Mouse (Mus musculus): ENCODE results near the gene Nxph3. TPM values are rescaled to one million over a fixed set of nuclear protein-coding genes. Genes with fewer than 3 reads are reported as not detected.

Nxph3 gene
- polyA plus RNA-seq, 1 experiment from 2014 or later: 0.75 TPM

DNA sequence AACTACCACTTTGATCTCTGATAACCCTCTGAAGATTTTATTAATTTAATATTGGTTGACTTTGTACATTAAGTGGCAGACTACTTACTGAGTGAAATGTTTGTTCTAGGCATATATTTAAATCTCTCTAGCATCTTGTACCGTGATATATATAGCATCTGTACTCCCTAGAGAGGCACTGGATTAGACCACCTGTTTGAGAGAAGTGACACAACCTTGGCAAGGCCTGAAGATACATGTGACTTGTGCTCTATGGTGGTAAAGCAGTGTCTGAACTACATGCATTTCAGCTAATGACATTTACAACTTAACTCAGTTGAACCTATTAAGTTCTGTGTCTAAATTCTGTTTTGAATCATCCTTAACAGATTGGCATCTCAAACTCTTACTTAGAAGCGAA is 41.4 kb downstream of the Nxph3 start:
- no peak for TF ChIP-seq CTCF (IDR thresholded peaks at IDR 0.05; ENCODE audit: low read depth)
- H3K9ac ChIP-seq (ENCODE audit: low read depth, low read length): no peak overlapping the region
- H3K36me3 ChIP-seq (ENCODE audit: insufficient read depth, low read length): peaks cover 14% of the 10 kb centered on the region
- H3K27me3 ChIP-seq (ENCODE audit: insufficient read depth, low read length): no peaks in the 10 kb centered on the region
- DNase-seq (ENCODE audit: low spot score): no peak
- H3K9me3 ChIP-seq (replicated peaks; ENCODE audit: low read length): no peaks in the 10 kb centered on the region
- no peaks in the 10 kb centered on the region for H3K4me1 ChIP-seq (replicated peaks; ENCODE audit: insufficient read depth, low read length)
- 80% methylated on average over 2 of the region's 2 CpGs for WGBS
- no peak overlapping the region for H3K4me2 ChIP-seq (ENCODE audit: low read length)
- no peak overlapping the region for H3K4me3 ChIP-seq (replicated peaks; ENCODE audit: low read depth, low read length)
- H3K27ac ChIP-seq: no peak overlapping the region
- no peak for ATAC-seq (replicated peaks; ENCODE audit: low FRiP score, low read depth)

DNA sequence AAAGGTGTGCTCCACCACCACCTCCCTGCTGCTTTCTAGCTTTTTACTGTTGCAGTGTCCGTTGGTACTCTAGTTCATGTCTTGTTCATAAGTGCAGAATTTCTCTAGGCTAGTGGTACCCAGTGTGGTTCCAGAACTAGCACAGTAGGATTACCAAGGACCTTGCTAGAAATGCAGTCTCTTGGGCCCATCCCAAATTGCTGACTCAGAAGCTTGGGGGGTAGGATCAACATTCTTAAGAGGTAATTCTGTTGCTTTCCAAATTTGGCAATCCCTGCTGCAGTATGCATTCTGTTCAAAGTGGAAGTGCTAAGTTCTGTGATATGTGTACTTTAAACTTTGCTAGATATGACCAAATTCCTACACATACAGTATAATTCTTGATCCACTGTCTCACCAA is 46.6 kb downstream of the Nxph3 start:
- DNase-seq (ENCODE audit: low spot score): no peak
- H3K9me3 ChIP-seq (replicated peaks; ENCODE audit: low read length): no peaks in the 10 kb centered on the region
- H3K27ac ChIP-seq: no peak overlapping the region
- H3K27me3 ChIP-seq (ENCODE audit: insufficient read depth, low read length): no peaks in the 10 kb centered on the region
- WGBS: 81% methylated on average over 1 of the region's 1 CpGs
- no peak overlapping the region for H3K4me2 ChIP-seq (ENCODE audit: low read length)
- H3K9ac ChIP-seq (ENCODE audit: low read depth, low read length): no peak overlapping the region
- H3K36me3 ChIP-seq (ENCODE audit: insufficient read depth, low read length): peaks cover 14% of the 10 kb centered on the region
- no peak overlapping the region for H3K4me3 ChIP-seq (replicated peaks; ENCODE audit: low read depth, low read length)
- ATAC-seq (replicated peaks; ENCODE audit: low FRiP score, low read depth): no peak
- TF ChIP-seq CTCF (IDR thresholded peaks at IDR 0.05; ENCODE audit: low read depth): no peak
- H3K4me1 ChIP-seq (replicated peaks; ENCODE audit: insufficient read depth, low read length): no peaks in the 10 kb centered on the region

DNA sequence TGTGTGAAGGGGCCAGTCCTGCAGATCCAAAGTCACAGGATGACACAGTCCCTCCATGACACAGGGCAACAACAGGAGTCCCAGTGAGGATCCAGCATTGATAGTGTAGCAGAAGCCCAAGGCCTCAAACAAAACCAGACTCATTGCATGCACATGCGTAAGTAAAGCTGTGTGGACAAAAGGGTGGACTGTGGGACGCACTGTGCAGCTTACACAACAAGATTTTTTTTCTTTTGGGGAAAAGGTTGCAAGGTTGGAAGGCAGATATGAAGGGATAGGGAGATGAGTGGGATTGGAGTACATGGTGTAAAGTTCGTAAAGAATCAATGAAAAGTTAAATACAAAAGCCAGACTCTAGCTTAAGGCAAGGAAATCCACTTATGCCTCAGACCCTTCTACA is 52.2 kb downstream of the Nxph3 start:
- TF ChIP-seq CTCF (IDR thresholded peaks at IDR 0.05; ENCODE audit: low read depth): no peak
- no peak overlapping the region for H3K27ac ChIP-seq
- no peaks in the 10 kb centered on the region for H3K36me3 ChIP-seq (ENCODE audit: insufficient read depth, low read length)
- H3K27me3 ChIP-seq (ENCODE audit: insufficient read depth, low read length): no peaks in the 10 kb centered on the region
- ATAC-seq (replicated peaks; ENCODE audit: low FRiP score, low read depth) (no peak), DNase-seq (ENCODE audit: low spot score) (no peak)
- H3K4me3 ChIP-seq (replicated peaks; ENCODE audit: low read depth, low read length): no peak overlapping the region
- 91% methylated on average over 3 of the region's 3 CpGs for WGBS
- H3K4me1 ChIP-seq (replicated peaks; ENCODE audit: insufficient read depth, low read length): no peaks in the 10 kb centered on the region
- H3K9ac ChIP-seq (ENCODE audit: low read depth, low read length): no peak overlapping the region
- no peak overlapping the region for H3K4me2 ChIP-seq (ENCODE audit: low read length)
- no peaks in the 10 kb centered on the region for H3K9me3 ChIP-seq (replicated peaks; ENCODE audit: low read length)

- Histone ChIP-seq H3K36me3 (ENCODE audit: insufficient read depth, low read length) (no peaks in the 10 kb centered on the region), H3K4me2 (ENCODE audit: low read length) (no peak overlapping the region), H3K4me1 (replicated peaks; ENCODE audit: insufficient read depth, low read length) (no peaks in the 10 kb centered on the region), H3K27me3 (ENCODE audit: insufficient read depth, low read length) (no peaks in the 10 kb centered on the region), H3K4me3 (replicated peaks; ENCODE audit: low read depth, low read length) (no peak overlapping the region), H3K9me3 (replicated peaks; ENCODE audit: low read length) (no peaks in the 10 kb centered on the region), H3K9ac (ENCODE audit: low read depth, low read length) (no peak overlapping the region), H3K27ac (no peak overlapping the region)
- ATAC-seq (replicated peaks; ENCODE audit: low FRiP score, low read depth): no peak
- WGBS: 89% methylated on average over 2 of the region's 2 CpGs
- no peak for TF ChIP-seq CTCF (IDR thresholded peaks at IDR 0.05; ENCODE audit: low read depth)
- no peak for DNase-seq (ENCODE audit: low spot score)
Observed at GRCm38 (mm10) chr11:95460872-95461271, 53.5 kb downstream of the Nxph3 start.

Other genes starting within 250 kb of the Nxph3 start
- 49.0 and 52.1 TPM in 2 replicates for gene Kat7, start 204.3 kb downstream of the Nxph3 start, polyA plus RNA-seq (2015; fragmentation: Nextera tagmentation; extraction: Ambion mirVana)
- gene Fam117a, start 177.6 kb downstream of the Nxph3 start, polyA plus RNA-seq (2015; fragmentation: Nextera tagmentation; extraction: Ambion mirVana): 8.7 and 10.0 TPM in 2 replicates
- gene Slc35b1, start 129.9 kb downstream of the Nxph3 start, polyA plus RNA-seq (2015; fragmentation: Nextera tagmentation; extraction: Ambion mirVana): 103 and 104 TPM in 2 replicates
- 77.8 and 90.8 TPM in 2 replicates for gene Spop, start 100.5 kb downstream of the Nxph3 start, polyA plus RNA-seq (2015; fragmentation: Nextera tagmentation; extraction: Ambion mirVana)
- gene Ngfr, start 73.2 kb upstream of the Nxph3 start, polyA plus RNA-seq (2015; fragmentation: Nextera tagmentation; extraction: Ambion mirVana): 6.2 and 7.6 TPM in 2 replicates
- 318 and 344 TPM in 2 replicates for gene Phb, start 152.4 kb upstream of the Nxph3 start, polyA plus RNA-seq (2015; fragmentation: Nextera tagmentation; extraction: Ambion mirVana)
- gene Zfp652, start 198.1 kb upstream of the Nxph3 start, polyA plus RNA-seq (2015; fragmentation: Nextera tagmentation; extraction: Ambion mirVana): 14.8 and 17.1 TPM in 2 replicates
- gene B130006D01Rik, start 209.0 kb upstream of the Nxph3 start, polyA plus RNA-seq (2015; fragmentation: Nextera tagmentation; extraction: Ambion mirVana): 0.22 and 0.42 TPM in 2 replicates

All from kidney, postnatal 0 days (tissue).